Mouse (Mus musculus) brain, embryonic 14.5 days (tissue): ENCODE results near the gene Msrb1.

Source experiments
- CTCF ChIP-seq: fragments of 200-500 bp; IDR thresholded peaks from 2 replicates; pipeline ENCODE4 v1.5.1; 2012; ENCODE audit warnings: inconsistent platforms, mild to moderate bottlenecking, moderate library complexity, borderline replicate concordance; ENCODE audit not compliant: insufficient read depth, insufficient read length; ENCODE audit errors: extremely low read depth
- POLR2A ChIP-seq: fragments of 200-500 bp; IDR thresholded peaks from 2 replicates; pipeline ENCODE4 v1.6.1; 2012; ENCODE audit warnings: mild to moderate bottlenecking, inconsistent platforms, borderline replicate concordance; ENCODE audit not compliant: poor library complexity, insufficient read depth, insufficient read length, severe bottlenecking; ENCODE audit errors: extremely low read depth

GRCm38 (mm10) chr17:24701251-24701650 lies 35.2 kb upstream of the Msrb1 start:
- TF ChIP-seq POLR2A (no peak), CTCF (no peak)
